Mouse (Mus musculus) WW6 (cell line): ENCODE results near the gene Shisa2.
"Not testable (repeated sequence)": the region's sequence is repeated elsewhere in the genome, so short reads cannot be mapped to it uniquely, and the experiment has no call there.

ENCODE experiments used
- DNase-seq: peaks from one replicate; pipeline ENCODE4 v3.0.0-alpha.2; 2013; ENCODE audit warnings: low read depth, low spot score

The Shisa2 gene

GRCm38 (mm10) chr14:59625158-59625805 is at the start of gene Shisa2:
TSS of gene Shisa2 (plus strand) at chr14:59625308.
- peak; percentile 48 for DNase-seq

GRCm38 (mm10) chr14:59576385-59576784 is 48.7 kb upstream of the Shisa2 start:
- DNase-seq, result no peak

- no peak for DNase-seq
These were observed 34.5 kb upstream of the Shisa2 start for GRCm38 (mm10) chr14:59590614-59591013.

- no peak for DNase-seq
These were observed 33.2 kb upstream of the Shisa2 start for GRCm38 (mm10) chr14:59591901-59592300.

GRCm38 (mm10) chr14:59592593-59592992 is 32.5 kb upstream of the Shisa2 start:
- no peak for DNase-seq

- no peak for DNase-seq
These were observed 30.1 kb upstream of the Shisa2 start for GRCm38 (mm10) chr14:59594988-59595387.

- DNase-seq, result peak; percentile 70
These were observed 27.5 kb upstream of the Shisa2 start, which contains the start of gene Cdadc1 for GRCm38 (mm10) chr14:59597398-59598259. TSS of gene Cdadc1 (minus strand) at chr14:59597959.

- no peak for DNase-seq
These were observed 26.9 kb upstream of the Shisa2 start for GRCm38 (mm10) chr14:59598260-59598627.

GRCm38 (mm10) chr14:59604002-59604645 is 21.0 kb upstream of the Shisa2 start:
- no peak for DNase-seq

GRCm38 (mm10) chr14:59605671-59606353 is 19.3 kb upstream of the Shisa2 start:
- DNase-seq, result no peak

- DNase-seq, result no peak
These were observed 18.1 kb upstream of the Shisa2 start for GRCm38 (mm10) chr14:59607021-59607420.

- DNase-seq, result no peak
These were observed 12.0 kb upstream of the Shisa2 start for GRCm38 (mm10) chr14:59612920-59613625.

GRCm38 (mm10) chr14:59614149-59614548 is 11.0 kb upstream of the Shisa2 start:
- not testable (repeated sequence) for DNase-seq

GRCm38 (mm10) chr14:59616802-59617201 is 8.3 kb upstream of the Shisa2 start:
- no peak for DNase-seq

- DNase-seq, result no peak
These were observed 702 bp upstream of the Shisa2 start for GRCm38 (mm10) chr14:59624326-59624885.

GRCm38 (mm10) chr14:59625806-59626364 is 777 bp downstream of the Shisa2 start:
- no peak for DNase-seq

GRCm38 (mm10) chr14:59626711-59627110 is 1.6 kb downstream of the Shisa2 start:
- DNase-seq, result no peak

- no peak for DNase-seq
These were observed 2.1 kb downstream of the Shisa2 start for GRCm38 (mm10) chr14:59627142-59627680.

- DNase-seq, result no peak
These were observed 2.7 kb downstream of the Shisa2 start for GRCm38 (mm10) chr14:59627823-59628222.

- DNase-seq, result no peak
These were observed 4.2 kb downstream of the Shisa2 start for GRCm38 (mm10) chr14:59629308-59629707.
